Mouse (Mus musculus): ENCODE results near the gene Bhlha15. TPM values are rescaled to one million over a fixed set of nuclear protein-coding genes. Genes with fewer than 3 reads are reported as not detected.

The Bhlha15 gene
- 0.32 to 0.78 TPM (median 0.38 TPM) in 3 replicates for total RNA-seq (2017)

GRCm38 (mm10) chr5:144189950-144190583 lies at the start of gene Bhlha15:
Bhlha15 (plus strand) TSS chr5:144190286.
- ATAC-seq (replicated peaks; ENCODE audit: insufficient number of reproducible peaks, low FRiP score, low TSS enrichment, poor library complexity, severe bottlenecking): no peak

- ATAC-seq (replicated peaks; ENCODE audit: insufficient number of reproducible peaks, low FRiP score, low TSS enrichment, poor library complexity, severe bottlenecking): no peak
Measured at GRCm38 (mm10) chr5:144143531-144143930, 46.6 kb upstream of the Bhlha15 start.

- no peak for ATAC-seq (replicated peaks; ENCODE audit: insufficient number of reproducible peaks, low FRiP score, low TSS enrichment, poor library complexity, severe bottlenecking)
Measured at GRCm38 (mm10) chr5:144146898-144147297, 43.2 kb upstream of the Bhlha15 start.

- no peak for ATAC-seq (replicated peaks; ENCODE audit: insufficient number of reproducible peaks, low FRiP score, low TSS enrichment, poor library complexity, severe bottlenecking)
Measured at GRCm38 (mm10) chr5:144149530-144149929, 40.6 kb upstream of the Bhlha15 start.

GRCm38 (mm10) chr5:144151270-144151669 lies 38.8 kb upstream of the Bhlha15 start:
- no peak for ATAC-seq (replicated peaks; ENCODE audit: insufficient number of reproducible peaks, low FRiP score, low TSS enrichment, poor library complexity, severe bottlenecking)

- ATAC-seq (replicated peaks; ENCODE audit: insufficient number of reproducible peaks, low FRiP score, low TSS enrichment, poor library complexity, severe bottlenecking): no peak
Measured at GRCm38 (mm10) chr5:144154528-144154927, 35.6 kb upstream of the Bhlha15 start.

GRCm38 (mm10) chr5:144158604-144159003 lies 31.5 kb upstream of the Bhlha15 start:
- no peak for ATAC-seq (replicated peaks; ENCODE audit: insufficient number of reproducible peaks, low FRiP score, low TSS enrichment, poor library complexity, severe bottlenecking)

- no peak for ATAC-seq (replicated peaks; ENCODE audit: insufficient number of reproducible peaks, low FRiP score, low TSS enrichment, poor library complexity, severe bottlenecking)
Measured at GRCm38 (mm10) chr5:144159137-144159536, 30.9 kb upstream of the Bhlha15 start.

- no peak for ATAC-seq (replicated peaks; ENCODE audit: insufficient number of reproducible peaks, low FRiP score, low TSS enrichment, poor library complexity, severe bottlenecking)
Measured at GRCm38 (mm10) chr5:144162080-144162812, 27.8 kb upstream of the Bhlha15 start.

- ATAC-seq (replicated peaks; ENCODE audit: insufficient number of reproducible peaks, low FRiP score, low TSS enrichment, poor library complexity, severe bottlenecking): no peak
Measured at GRCm38 (mm10) chr5:144162813-144163517, 27.1 kb upstream of the Bhlha15 start.

GRCm38 (mm10) chr5:144165756-144166155 lies 24.3 kb upstream of the Bhlha15 start:
- no peak for ATAC-seq (replicated peaks; ENCODE audit: insufficient number of reproducible peaks, low FRiP score, low TSS enrichment, poor library complexity, severe bottlenecking)

GRCm38 (mm10) chr5:144169275-144169975 lies 20.7 kb upstream of the Bhlha15 start:
- ATAC-seq (replicated peaks; ENCODE audit: insufficient number of reproducible peaks, low FRiP score, low TSS enrichment, poor library complexity, severe bottlenecking): no peak

GRCm38 (mm10) chr5:144173648-144174047 lies 16.4 kb upstream of the Bhlha15 start:
- ATAC-seq (replicated peaks; ENCODE audit: insufficient number of reproducible peaks, low FRiP score, low TSS enrichment, poor library complexity, severe bottlenecking): no peak

- no peak for ATAC-seq (replicated peaks; ENCODE audit: insufficient number of reproducible peaks, low FRiP score, low TSS enrichment, poor library complexity, severe bottlenecking)
Measured at GRCm38 (mm10) chr5:144178216-144178615, 11.9 kb upstream of the Bhlha15 start.

- ATAC-seq (replicated peaks; ENCODE audit: insufficient number of reproducible peaks, low FRiP score, low TSS enrichment, poor library complexity, severe bottlenecking): peak; percentile 65
Measured at GRCm38 (mm10) chr5:144181249-144181648, 8.8 kb upstream of the Bhlha15 start.

- no peak for ATAC-seq (replicated peaks; ENCODE audit: insufficient number of reproducible peaks, low FRiP score, low TSS enrichment, poor library complexity, severe bottlenecking)
Measured at GRCm38 (mm10) chr5:144182542-144183247, 7.4 kb upstream of the Bhlha15 start.

- ATAC-seq (replicated peaks; ENCODE audit: insufficient number of reproducible peaks, low FRiP score, low TSS enrichment, poor library complexity, severe bottlenecking): no peak
Measured at GRCm38 (mm10) chr5:144183248-144183559, 6.9 kb upstream of the Bhlha15 start.

- ATAC-seq (replicated peaks; ENCODE audit: insufficient number of reproducible peaks, low FRiP score, low TSS enrichment, poor library complexity, severe bottlenecking): no peak
Measured at GRCm38 (mm10) chr5:144183647-144184335, 6.3 kb upstream of the Bhlha15 start.

Measured in monocyte, adult 5-6 weeks (primary cell).